Mouse (Mus musculus): ENCODE results near the gene Farp1.

Farp1 gene

GRCm38 (mm10) chr14:121274985-121275384, 240.0 kb downstream of the Farp1 start:
- DNase-seq: no peak

- no peak for DNase-seq
Measured at GRCm38 (mm10) chr14:121276016-121276415, 241.0 kb downstream of the Farp1 start.

GRCm38 (mm10) chr14:121279106-121279505, 244.1 kb downstream of the Farp1 start:
- DNase-seq: peak; percentile 78

GRCm38 (mm10) chr14:121280601-121281335, 245.8 kb downstream of the Farp1 start:
- DNase-seq: no peak

GRCm38 (mm10) chr14:121281336-121281710, 246.3 kb downstream of the Farp1 start:
- no peak for DNase-seq

GRCm38 (mm10) chr14:121285379-121286120, 250.6 kb downstream of the Farp1 start:
- no peak for DNase-seq

- no peak for DNase-seq
Measured at GRCm38 (mm10) chr14:121291881-121292280, 256.9 kb downstream of the Farp1 start.

- no peak for DNase-seq
Measured at GRCm38 (mm10) chr14:121292391-121292790, 257.4 kb downstream of the Farp1 start.

GRCm38 (mm10) chr14:121294484-121294883, 259.5 kb downstream of the Farp1 start:
- DNase-seq: no peak

GRCm38 (mm10) chr14:121297103-121297502, 262.1 kb downstream of the Farp1 start:
- DNase-seq: no peak

- no peak for DNase-seq
Measured at GRCm38 (mm10) chr14:121298537-121298936, 263.5 kb downstream of the Farp1 start.

- no peak for DNase-seq
Measured at GRCm38 (mm10) chr14:121299093-121299492, 264.1 kb downstream of the Farp1 start.

GRCm38 (mm10) chr14:121304523-121304922, 269.5 kb downstream of the Farp1 start:
- DNase-seq: no peak

GRCm38 (mm10) chr14:121305316-121306064, 270.5 kb downstream of the Farp1 start:
- no peak for DNase-seq

- no peak for DNase-seq
Measured at GRCm38 (mm10) chr14:121309909-121310308, 274.9 kb downstream of the Farp1 start.

GRCm38 (mm10) chr14:121310325-121311080, 275.5 kb downstream of the Farp1 start:
- DNase-seq: no peak

- DNase-seq: no peak
Measured at GRCm38 (mm10) chr14:121311083-121311482, 276.1 kb downstream of the Farp1 start.

GRCm38 (mm10) chr14:121313283-121313682, 278.3 kb downstream of the Farp1 start:
- no peak for DNase-seq

GRCm38 (mm10) chr14:121314934-121315333, 279.9 kb downstream of the Farp1 start:
- no peak for DNase-seq

GRCm38 (mm10) chr14:121316136-121316535, 281.1 kb downstream of the Farp1 start:
- DNase-seq: no peak

GRCm38 (mm10) chr14:121316631-121317311, 281.8 kb downstream of the Farp1 start:
- no peak for DNase-seq

- DNase-seq: no peak
Measured at GRCm38 (mm10) chr14:121317312-121317671, 282.3 kb downstream of the Farp1 start.
